Mouse (Mus musculus) ES-E14 (cell line): Measurements from ENCODE around the gene Txndc11.
"Not testable (repeated sequence)": the region's sequence is repeated elsewhere in the genome, so short reads cannot be mapped to it uniquely, and the experiment has no call there.

Experiments used
- CHD2 ChIP-seq: IDR thresholded peaks from 2 replicates; pipeline ENCODE4 v1.6.1; 2014; ENCODE audit warnings: mild to moderate bottlenecking, low read depth, low read length, inconsistent platforms
- HCFC1 ChIP-seq: IDR thresholded peaks from 2 replicates; pipeline ENCODE4 v1.6.1; 2012; ENCODE audit warnings: low read length, inconsistent platforms, borderline replicate concordance; ENCODE audit not compliant: insufficient read depth
- MAFK ChIP-seq: IDR thresholded peaks from 2 replicates; pipeline ENCODE4 v1.6.1; 2014; ENCODE audit warnings: mild to moderate bottlenecking, low read depth, low read length, inconsistent platforms; ENCODE audit not compliant: insufficient read depth
- ZNF384 ChIP-seq: IDR thresholded peaks from 2 replicates; pipeline ENCODE4 v1.6.1; 2012; ENCODE audit warnings: low read depth, low read length, inconsistent platforms

DNA sequence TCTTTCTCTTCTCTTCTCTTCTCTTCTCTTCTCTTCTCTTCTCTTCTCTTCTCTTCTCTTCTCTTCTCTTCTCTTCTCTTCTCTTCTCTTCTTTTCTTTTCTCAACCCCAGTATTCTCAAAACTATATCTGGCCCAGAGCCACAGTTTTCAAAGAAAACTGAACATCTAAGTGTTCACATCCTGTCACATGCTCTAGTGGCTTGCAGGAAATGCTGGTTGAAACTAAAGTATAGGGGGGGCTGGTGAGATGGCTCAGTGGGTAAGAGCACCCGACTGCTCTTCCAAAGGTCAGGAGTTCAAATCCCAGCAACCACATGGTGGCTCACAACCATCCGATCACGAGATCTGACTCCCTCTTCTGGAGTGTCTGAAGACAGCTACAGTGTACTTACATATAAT is 23.3 kb upstream of the Txndc11 start:
- TF ChIP-seq ZNF384, CHD2, MAFK, HCFC1: not testable (repeated sequence)
